Mouse (Mus musculus): Measurements from ENCODE around the gene Best1. TPM values are rescaled to one million over a fixed set of nuclear protein-coding genes. Genes with fewer than 3 reads are reported as not detected.
A peak's percentile ranks its signal among the peaks of the same experiment; 100 is the strongest.

The Best1 gene
- polyA plus RNA-seq, 1 experiment from 2014 or later, result 0.50 TPM

DNA sequence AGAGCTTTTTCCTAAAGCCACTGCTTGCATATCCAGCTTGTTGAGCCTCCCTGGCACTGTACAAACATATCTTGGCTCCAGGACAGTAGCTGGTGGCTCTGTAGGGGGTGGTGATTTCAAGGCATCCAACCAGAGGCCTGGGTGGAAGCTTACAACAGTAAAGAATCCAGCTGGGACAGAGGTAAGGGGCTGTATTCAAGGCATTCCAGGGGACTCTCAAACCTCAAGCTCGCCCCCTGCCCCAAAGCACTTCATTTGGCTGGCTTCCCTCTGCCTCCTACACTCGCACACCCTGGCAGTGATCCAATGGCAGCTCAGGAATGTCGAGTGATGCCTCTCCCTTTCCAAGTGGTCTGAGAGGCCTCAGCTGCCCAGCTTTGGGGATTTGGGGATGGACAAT lies 37.5 kb upstream of the Best1 start:
- WGBS, result 25% methylated on average over 3 of the region's 3 CpGs
- no peaks in the 10 kb centered on the region for H3K9me3 ChIP-seq
- no peak overlapping the region for H3K9ac ChIP-seq
- no peak overlapping the region for H3K27ac ChIP-seq
- no peak overlapping the region for H3K4me3 ChIP-seq (replicated peaks)
- H3K4me2 ChIP-seq (replicated peaks), result peak overlapping the region; percentile 15; the same call in 1 of the 2 replicates
- H3K27me3 ChIP-seq (replicated peaks), result no peaks in the 10 kb centered on the region
- ATAC-seq, result no peak
- H3K4me1 ChIP-seq (replicated peaks), result peaks cover 33% of the 10 kb centered on the region
- no peaks in the 10 kb centered on the region for H3K36me3 ChIP-seq

- H3K27me3 ChIP-seq (replicated peaks), result no peaks in the 10 kb centered on the region
- H3K27ac ChIP-seq, result no peak overlapping the region
- no peak overlapping the region for H3K4me3 ChIP-seq (replicated peaks)
- no peak overlapping the region for H3K9ac ChIP-seq
- no peak overlapping the region for H3K4me2 ChIP-seq (replicated peaks)
- no peaks in the 10 kb centered on the region for H3K36me3 ChIP-seq
- no peaks in the 10 kb centered on the region for H3K9me3 ChIP-seq
- 82% methylated on average over 3 of the region's 3 CpGs for WGBS
- peaks cover 33% of the 10 kb centered on the region for H3K4me1 ChIP-seq (replicated peaks)
- no peak for ATAC-seq
Measured at GRCm38 (mm10) chr19:10038364-10038763, 36.9 kb upstream of the Best1 start.

DNA sequence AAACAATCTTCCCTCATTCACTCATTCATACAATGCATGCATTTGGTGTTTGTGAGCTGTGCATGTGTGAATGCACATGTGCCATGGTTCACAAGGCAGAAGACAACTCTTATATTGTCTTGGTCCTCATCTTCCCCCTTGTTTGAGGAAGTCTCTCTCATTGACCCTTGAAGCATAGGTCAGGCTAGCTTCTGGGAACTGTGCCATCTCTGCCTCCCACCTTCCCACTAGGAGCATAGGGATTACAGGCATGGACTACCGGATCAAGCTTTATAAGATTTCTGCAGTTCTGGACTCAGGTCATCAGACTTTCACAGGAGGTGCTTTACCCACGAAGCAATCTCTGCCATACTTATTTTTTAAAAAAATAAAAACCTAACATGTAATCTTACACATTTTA lies 36.1 kb upstream of the Best1 start:
- no peaks in the 10 kb centered on the region for H3K9me3 ChIP-seq
- 65% methylated on average over 2 of the region's 2 CpGs for WGBS
- no peaks in the 10 kb centered on the region for H3K36me3 ChIP-seq
- no peak for ATAC-seq
- no peak overlapping the region for H3K9ac ChIP-seq
- H3K27me3 ChIP-seq (replicated peaks), result no peaks in the 10 kb centered on the region
- no peak overlapping the region for H3K27ac ChIP-seq
- H3K4me3 ChIP-seq (replicated peaks), result no peak overlapping the region
- peaks cover 33% of the 10 kb centered on the region for H3K4me1 ChIP-seq (replicated peaks)
- H3K4me2 ChIP-seq (replicated peaks), result no peak overlapping the region

DNA sequence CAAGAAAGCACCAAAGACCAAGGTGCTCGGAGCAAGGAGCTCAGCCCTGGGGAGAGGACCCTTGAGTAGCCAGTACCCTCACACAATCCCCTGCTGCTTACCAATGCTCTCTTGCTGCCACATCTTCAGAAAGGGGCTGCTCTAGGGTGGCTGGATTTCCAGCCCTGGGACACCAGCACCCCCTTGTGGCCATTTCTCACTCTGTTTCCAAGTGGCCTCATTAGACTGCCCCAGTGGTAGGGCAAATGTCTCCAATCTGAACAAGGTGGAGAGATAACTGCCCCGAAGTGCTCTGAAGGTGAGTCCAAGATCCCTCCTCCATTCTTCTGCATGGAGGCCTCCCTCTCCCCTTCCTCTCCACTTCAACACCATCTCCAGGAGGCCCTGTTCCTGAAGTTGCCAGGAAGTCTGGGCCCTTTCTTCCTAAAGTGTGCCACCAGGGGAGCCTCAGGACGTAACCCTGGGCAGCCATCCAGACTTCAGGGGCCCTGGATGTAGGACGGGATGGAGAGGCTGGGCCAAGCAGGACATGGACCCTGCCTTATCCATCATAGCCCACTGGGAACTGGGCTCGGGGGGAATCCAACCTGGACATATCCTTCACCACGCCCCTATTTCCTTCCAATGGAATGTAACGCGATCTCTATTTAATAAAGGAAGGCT lies 33.5 kb upstream of the Best1 start:
- peak; percentile 73 for ATAC-seq
- Histone ChIP-seq H3K36me3 (no peaks in the 10 kb centered on the region), H3K9me3 (no peaks in the 10 kb centered on the region), H3K4me2 (replicated peaks) (no peak overlapping the region), H3K4me3 (replicated peaks) (no peak overlapping the region), H3K27me3 (replicated peaks) (no peaks in the 10 kb centered on the region), H3K27ac (no peak overlapping the region), H3K4me1 (replicated peaks) (peaks cover 17% of the 10 kb centered on the region), H3K9ac (no peak overlapping the region)
- WGBS, result 68% methylated on average over 8 of the region's 8 CpGs

- no peak overlapping the region for H3K4me3 ChIP-seq (replicated peaks)
- no peaks in the 10 kb centered on the region for H3K9me3 ChIP-seq
- H3K27ac ChIP-seq, result no peak overlapping the region
- no peak overlapping the region for H3K4me2 ChIP-seq (replicated peaks)
- H3K27me3 ChIP-seq (replicated peaks), result no peaks in the 10 kb centered on the region
- WGBS, result 80% methylated on average over 5 of the region's 5 CpGs
- H3K36me3 ChIP-seq, result no peaks in the 10 kb centered on the region
- H3K9ac ChIP-seq, result no peak overlapping the region
- no peak; the same call in 1 of the 2 replicates for ATAC-seq
- peaks cover 15% of the 10 kb centered on the region for H3K4me1 ChIP-seq (replicated peaks)
Measured at GRCm38 (mm10) chr19:10034356-10034755, 32.9 kb upstream of the Best1 start.

- H3K4me2 ChIP-seq (replicated peaks), result no peak overlapping the region
- no peak overlapping the region for H3K27ac ChIP-seq
- peaks cover 6% of the 10 kb centered on the region; the same call in 1 of the 2 replicates for H3K4me1 ChIP-seq (replicated peaks)
- H3K36me3 ChIP-seq, result no peaks in the 10 kb centered on the region
- WGBS, result 43% methylated on average over 8 of the region's 8 CpGs
- H3K9me3 ChIP-seq, result no peaks in the 10 kb centered on the region
- no peak overlapping the region for H3K4me3 ChIP-seq (replicated peaks)
- no peak overlapping the region for H3K9ac ChIP-seq
- no peaks in the 10 kb centered on the region for H3K27me3 ChIP-seq (replicated peaks)
- peak; percentile 56 for ATAC-seq
Measured at GRCm38 (mm10) chr19:10033211-10033973, 32.0 kb upstream of the Best1 start.

DNA sequence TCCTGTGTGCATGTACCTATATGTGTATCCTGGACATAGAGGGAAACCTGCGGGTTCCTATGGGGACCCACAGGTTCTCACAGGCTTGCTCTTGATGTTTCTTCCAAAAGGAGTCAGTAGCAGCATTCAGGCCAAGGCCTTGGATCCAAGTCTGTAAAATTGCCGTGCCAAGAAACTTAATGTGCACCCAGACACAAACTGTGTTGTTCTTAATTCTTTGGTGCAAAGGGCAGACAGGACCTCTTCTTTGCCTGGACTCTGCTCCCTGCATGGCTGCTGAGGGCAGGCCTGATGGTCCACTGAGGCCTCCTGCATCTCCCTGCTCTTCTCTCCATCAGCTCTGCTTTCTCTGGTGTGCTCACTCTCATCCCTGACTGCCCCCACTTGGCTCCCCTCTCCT lies 28.3 kb upstream of the Best1 start:
- Histone ChIP-seq H3K4me3 (replicated peaks) (no peak overlapping the region), H3K27me3 (replicated peaks) (no peaks in the 10 kb centered on the region), H3K9me3 (no peaks in the 10 kb centered on the region), H3K4me1 (replicated peaks) (peaks cover 15% of the 10 kb centered on the region), H3K27ac (no peak overlapping the region), H3K36me3 (0 out of 2 replicates have a peak, but pooled peaks cover 3% of the 10 kb centered on the region), H3K9ac (no peak overlapping the region), H3K4me2 (replicated peaks) (no peak overlapping the region)
- no peak for ATAC-seq
- WGBS, result 88% methylated on average over 2 of the region's 2 CpGs

DNA sequence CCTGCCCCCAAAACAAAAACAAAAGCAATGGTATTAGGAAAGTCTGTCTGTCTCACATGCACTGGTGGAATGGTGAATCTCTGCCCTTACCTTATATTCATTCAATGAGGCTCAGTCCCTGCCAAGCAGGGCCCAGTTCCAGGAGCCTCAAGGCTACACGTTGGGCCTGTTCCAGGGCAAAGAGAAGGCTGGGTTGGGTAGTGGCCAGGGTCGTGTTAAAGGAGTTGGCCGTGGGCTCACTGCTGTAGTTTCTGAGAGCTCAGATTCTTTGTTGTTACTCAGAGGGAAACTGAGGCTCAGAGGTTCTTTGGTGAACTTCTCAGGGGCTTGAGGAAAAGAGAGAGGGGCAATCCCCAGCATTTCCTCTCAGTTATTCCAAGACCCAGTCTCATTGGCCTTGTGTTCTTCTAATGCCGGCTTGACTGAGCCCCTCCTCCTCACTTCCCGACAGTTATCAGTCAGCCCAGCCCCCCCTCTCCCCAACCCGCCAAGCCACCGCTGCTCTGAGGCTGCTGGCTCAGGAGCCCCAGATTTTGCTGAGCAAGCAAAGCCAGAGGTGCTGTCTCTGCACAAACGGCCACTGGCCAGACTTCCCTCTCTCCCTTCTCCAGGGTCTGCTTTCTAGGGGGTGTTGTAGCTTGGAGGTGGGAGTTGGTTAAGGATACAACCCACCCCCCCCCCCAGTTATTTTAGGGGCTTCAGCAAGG lies 23.9 kb upstream of the Best1 start:
- peaks cover 27% of the 10 kb centered on the region for H3K4me1 ChIP-seq (replicated peaks)
- no peaks in the 10 kb centered on the region for H3K9me3 ChIP-seq
- H3K27me3 ChIP-seq (replicated peaks), result no peaks in the 10 kb centered on the region
- peak overlapping the region; percentile 1; the same call in 1 of the 2 replicates for H3K4me2 ChIP-seq (replicated peaks)
- 0 out of 2 replicates have a peak, but pooled peaks cover 3% of the 10 kb centered on the region for H3K36me3 ChIP-seq
- H3K27ac ChIP-seq, result peak overlapping the region; percentile 52
- no peak overlapping the region for H3K4me3 ChIP-seq (replicated peaks)
- peak; percentile 69 for ATAC-seq
- 19% methylated on average over 8 of the region's 8 CpGs for WGBS
- H3K9ac ChIP-seq, result no peak overlapping the region

DNA sequence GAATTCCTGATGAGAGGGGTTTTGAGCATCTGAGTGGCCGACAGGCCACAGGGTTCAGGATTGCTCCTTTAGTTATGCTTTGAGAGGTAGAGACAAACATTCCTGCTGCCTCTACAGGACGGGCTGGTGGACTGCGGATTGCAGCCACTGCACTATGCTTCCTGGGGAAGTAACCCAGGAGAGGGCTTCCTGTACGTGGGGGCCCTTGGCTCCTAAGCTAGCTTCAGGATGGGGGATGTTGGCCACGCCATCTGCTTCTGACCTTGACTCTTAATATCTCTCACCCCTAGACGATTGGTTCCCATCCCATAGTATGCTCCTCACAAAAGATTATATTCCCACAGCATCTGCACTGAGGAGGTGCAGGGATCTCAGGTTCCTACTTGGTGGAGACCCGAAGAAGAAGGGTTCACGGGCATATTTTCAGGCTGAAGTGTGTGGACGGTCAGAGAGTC lies 21.9 kb upstream of the Best1 start:
- Histone ChIP-seq H3K36me3 (0 out of 2 replicates have a peak, but pooled peaks cover 3% of the 10 kb centered on the region), H3K4me3 (replicated peaks) (no peak overlapping the region), H3K4me1 (replicated peaks) (peaks cover 38% of the 10 kb centered on the region), H3K27ac (peak overlapping the region; percentile 49), H3K4me2 (replicated peaks) (no peak overlapping the region), H3K9me3 (no peaks in the 10 kb centered on the region), H3K27me3 (replicated peaks) (no peaks in the 10 kb centered on the region), H3K9ac (no peak overlapping the region)
- WGBS, result 62% methylated on average over 9 of the region's 9 CpGs
- ATAC-seq, result no peak

GRCm38 (mm10) chr19:10022414-10023303 lies 21.2 kb upstream of the Best1 start:
- H3K4me2 ChIP-seq (replicated peaks), result no peak overlapping the region
- peaks cover 42% of the 10 kb centered on the region for H3K4me1 ChIP-seq (replicated peaks)
- H3K9ac ChIP-seq, result no peak overlapping the region
- H3K9me3 ChIP-seq, result no peaks in the 10 kb centered on the region
- no peaks in the 10 kb centered on the region for H3K27me3 ChIP-seq (replicated peaks)
- ATAC-seq, result 0 out of 2 replicates have a peak, but pooled peaks have one; percentile 22
- 0 out of 2 replicates have a peak, but pooled peaks cover 3% of the 10 kb centered on the region for H3K36me3 ChIP-seq
- WGBS, result 65% methylated on average over 5 of the region's 5 CpGs
- H3K27ac ChIP-seq, result peak overlapping the region; percentile 49
- H3K4me3 ChIP-seq (replicated peaks), result no peak overlapping the region

- H3K4me2 ChIP-seq (replicated peaks), result no peak overlapping the region
- no peak for ATAC-seq
- H3K4me1 ChIP-seq (replicated peaks), result peaks cover 42% of the 10 kb centered on the region
- H3K36me3 ChIP-seq, result 0 out of 2 replicates have a peak, but pooled peaks cover 3% of the 10 kb centered on the region
- 80% methylated on average over 2 of the region's 2 CpGs for WGBS
- no peaks in the 10 kb centered on the region for H3K9me3 ChIP-seq
- H3K4me3 ChIP-seq (replicated peaks), result no peak overlapping the region
- H3K27me3 ChIP-seq (replicated peaks), result no peaks in the 10 kb centered on the region
- H3K9ac ChIP-seq, result no peak overlapping the region
- no peak overlapping the region for H3K27ac ChIP-seq
Measured at GRCm38 (mm10) chr19:10021981-10022380, 20.5 kb upstream of the Best1 start.

Data from intestine, embryonic 15.5 days (tissue).